Mouse (Mus musculus) MEL (cell line): Measurements from ENCODE around the gene D230025D16Rik.

Source experiments
- CTCF ChIP-seq, 3 experiments: IDR thresholded peaks in 2 of 3; conservative IDR thresholded peaks in 1 of 3; 2 replicates each; pipeline ENCODE4 v1.5.1; 2011 to 2012; ENCODE audit warnings: low read length in 3 of 3, low read depth in 2 of 3, mild to moderate bottlenecking in 2 of 3, improper control_type of control experiment in 1 of 3, inconsistent platforms in 1 of 3, mixed read lengths in 1 of 3, moderate library complexity in 1 of 3; ENCODE audit not compliant: control insufficient read depth in 1 of 3, insufficient read depth in 1 of 3, poor library complexity in 1 of 3, severe bottlenecking in 1 of 3
- E2F4 ChIP-seq: IDR thresholded peaks from 2 replicates; pipeline ENCODE4 v1.6.1; 2011; ENCODE audit warnings: low read depth, low read length, improper control_type of control experiment, borderline replicate concordance
- GABPA ChIP-seq: IDR thresholded peaks from 2 replicates; pipeline ENCODE4 v1.6.1; 2012; ENCODE audit warnings: low read depth, mild to moderate bottlenecking, inconsistent platforms, low read length, improper control_type of control experiment, moderate library complexity
- JUND ChIP-seq: IDR thresholded peaks from 2 replicates; pipeline ENCODE4 v1.6.1; 2011; ENCODE audit warnings: low read depth, mild to moderate bottlenecking, improper control_type of control experiment, low read length
- MAFK ChIP-seq: IDR thresholded peaks from 2 replicates; pipeline ENCODE4 v1.6.1; 2011; ENCODE audit warnings: low read depth, mild to moderate bottlenecking, low read length, improper control_type of control experiment, borderline replicate concordance
- MAX ChIP-seq: IDR thresholded peaks from 2 replicates; pipeline ENCODE4 v1.6.1; 2011; ENCODE audit warnings: low read length, improper control_type of control experiment
- POLR2A ChIP-seq, 2 experiments: IDR thresholded peaks; 2 replicates each; pipeline ENCODE4 v1.6.1; 2011 to 2012; ENCODE audit warnings: low read length in 2 of 2, mild to moderate bottlenecking in 2 of 2, control low read depth in 1 of 2, improper control_type of control experiment in 1 of 2, low read depth in 1 of 2, moderate library complexity in 1 of 2; ENCODE audit not compliant: control insufficient read depth in 1 of 2, insufficient read depth in 1 of 2, poor library complexity in 1 of 2
- RCOR1 ChIP-seq: IDR thresholded peaks from 2 replicates; pipeline ENCODE4 v1.6.1; 2012; ENCODE audit warnings: low read depth, mild to moderate bottlenecking, inconsistent platforms, low read length, improper control_type of control experiment
- SIN3A ChIP-seq: IDR thresholded peaks from 2 replicates; pipeline ENCODE4 v1.6.1; 2012; ENCODE audit warnings: low read length, improper control_type of control experiment, inconsistent platforms
- USF2 ChIP-seq, 2 experiments: IDR thresholded peaks; 2 replicates each; pipeline ENCODE4 v1.6.1; 2011 to 2012; ENCODE audit warnings: improper control_type of control experiment in 2 of 2, low read length in 2 of 2, borderline replicate concordance in 1 of 2, inconsistent platforms in 1 of 2, low read depth in 1 of 2, mild to moderate bottlenecking in 1 of 2; ENCODE audit not compliant: insufficient read depth in 1 of 2
- ZC3H11A ChIP-seq: IDR thresholded peaks from 2 replicates; pipeline ENCODE4 v1.6.1; 2012; ENCODE audit warnings: low read depth, mild to moderate bottlenecking, inconsistent platforms, low read length, improper control_type of control experiment
- ZNF384 ChIP-seq: IDR thresholded peaks from 2 replicates; pipeline ENCODE4 v1.6.1; 2012; ENCODE audit warnings: low read depth, mild to moderate bottlenecking, inconsistent platforms, low read length, improper control_type of control experiment

DNA sequence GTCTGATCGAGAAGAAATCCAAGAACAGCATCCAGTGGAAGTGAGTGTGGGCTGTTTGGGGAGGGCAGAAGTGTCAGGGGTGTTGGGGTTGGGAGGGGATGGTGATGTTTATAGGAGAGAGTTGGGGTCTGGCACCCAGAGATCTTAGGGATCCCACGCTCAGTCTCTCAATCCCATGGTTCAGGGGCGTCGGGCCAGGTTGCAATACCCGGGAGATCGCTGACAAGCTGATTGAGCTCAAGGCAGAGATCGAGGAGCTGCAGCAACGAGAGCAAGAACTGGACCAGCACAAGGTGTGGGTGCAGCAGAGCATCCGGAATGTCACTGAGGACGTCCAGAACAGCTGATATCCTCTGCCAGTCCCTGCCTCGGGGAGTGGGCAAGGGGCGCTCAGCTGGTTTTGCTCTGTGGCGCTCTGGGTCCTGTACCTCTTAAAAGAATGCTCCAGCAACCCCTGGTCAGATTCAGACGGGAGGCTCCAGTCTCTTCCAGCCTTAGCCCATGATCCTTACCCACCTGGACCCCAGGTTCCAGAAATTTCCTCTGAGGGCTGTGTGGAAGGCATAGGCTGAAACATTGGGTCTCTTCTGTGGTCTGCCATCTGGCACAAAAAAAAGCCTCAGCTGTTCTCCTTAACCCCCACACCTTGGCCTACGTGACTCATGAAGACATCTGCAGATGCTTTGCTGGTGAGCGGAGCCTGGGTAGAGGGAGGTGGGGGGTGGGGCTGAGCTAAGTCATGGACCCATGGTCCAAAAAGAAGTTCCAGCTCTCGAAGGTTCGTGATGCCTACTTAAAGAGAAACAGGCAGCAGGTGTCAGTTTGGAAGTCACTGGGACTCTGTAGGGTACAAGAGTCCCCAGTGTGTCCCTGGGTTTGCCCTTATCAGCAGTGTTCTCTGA lies 73.7 kb downstream of the D230025D16Rik start:
- TF ChIP-seq JUND: no peak
- no peak for TF ChIP-seq ZNF384
- TF ChIP-seq E2F4: no peak
- no peak for TF ChIP-seq GABPA
- TF ChIP-seq MAFK: no peak
- TF ChIP-seq USF2 (IDR thresholded peaks at IDR 0.05; ENCODE audit: borderline replicate concordance in 1 of 2, insufficient read depth in 1 of 2, low read depth in 1 of 2, low read length in 2 of 2): no peak
- no peak for TF ChIP-seq CTCF (IDR thresholded peaks at IDR 0.05 in 2 of 3, conservative IDR thresholded peaks at IDR 0.05 in 1 of 3; ENCODE audit: control insufficient read depth in 1 of 3, insufficient read depth in 1 of 3, low read depth in 2 of 3, low read length in 3 of 3, poor library complexity in 1 of 3, severe bottlenecking in 1 of 3)
- TF ChIP-seq MAX: peak; percentile 36; the same call in 1 of the 2 replicates
- no peak for TF ChIP-seq ZC3H11A
- no peak for TF ChIP-seq POLR2A (IDR thresholded peaks at IDR 0.05; ENCODE audit: control insufficient read depth in 1 of 2, insufficient read depth in 1 of 2, low read depth in 1 of 2, low read length in 2 of 2, poor library complexity in 1 of 2)
- no peak for TF ChIP-seq RCOR1
- TF ChIP-seq SIN3A: no peak
